Mouse (Mus musculus) forebrain, embryonic 13.5 days (tissue): ENCODE measurements at regions not wholly inside any gene's neighbourhood (a gene's known extent, or its start where the extent isn't known, plus 50 kb on each side); places are given as distances from the start of the nearest gene placed in this dataset.
A peak's percentile ranks its signal among the peaks of the same experiment; 100 is the strongest.

Experiments used
- ATAC-seq: fragments of 200-750 bp; cut with Nextera tagmentation; 2 replicates; pipeline ENCODE4 v1.8.0; 2017
- H3K27ac ChIP-seq: fragments of 300-500 bp; sonication (generic); 2 replicates; pipeline ENCODE4 v1.5.1; 2015; ENCODE audit warnings: inconsistent platforms, mild to moderate bottlenecking, moderate library complexity
- H3K27me3 ChIP-seq: fragments of 300-500 bp; sonication (generic); 2 replicates; pipeline ENCODE4 v1.6.1; 2015; ENCODE audit warnings: mild to moderate bottlenecking, inconsistent platforms
- H3K36me3 ChIP-seq: fragments of 300-500 bp; sonication (generic); 2 replicates; pipeline ENCODE4 v1.6.1; 2015; ENCODE audit warnings: mild to moderate bottlenecking, inconsistent platforms; ENCODE audit not compliant: poor library complexity, severe bottlenecking
- H3K4me1 ChIP-seq: fragments of 300-500 bp; sonication (generic); 2 replicates; pipeline ENCODE4 v1.6.1; 2015; ENCODE audit warnings: inconsistent platforms
- H3K4me2 ChIP-seq: fragments of 300-500 bp; sonication (generic); 2 replicates; pipeline ENCODE4 v1.6.1; 2015; ENCODE audit warnings: inconsistent platforms, mild to moderate bottlenecking, moderate library complexity
- H3K4me3 ChIP-seq: fragments of 300-500 bp; sonication (generic); 2 replicates; pipeline ENCODE4 v1.5.1; 2015; ENCODE audit warnings: mild to moderate bottlenecking, inconsistent platforms
- H3K9ac ChIP-seq: fragments of 300-500 bp; sonication (generic); 2 replicates; pipeline ENCODE4 v1.6.1; 2015; ENCODE audit warnings: mild to moderate bottlenecking, inconsistent platforms
- H3K9me3 ChIP-seq: fragments of 300-500 bp; sonication (generic); replicated peaks from 2 replicates; pipeline ENCODE4 v1.6.1; 2016; ENCODE audit warnings: inconsistent platforms
- WGBS: fragments of 180-500 bp; shearing (Covaris S2); methylation state at CpG from one replicate; pipeline ENCODE4 v1.1.7; 2015; 5-methylcytosine and 5-hydroxymethylcytosine counted together

DNA sequence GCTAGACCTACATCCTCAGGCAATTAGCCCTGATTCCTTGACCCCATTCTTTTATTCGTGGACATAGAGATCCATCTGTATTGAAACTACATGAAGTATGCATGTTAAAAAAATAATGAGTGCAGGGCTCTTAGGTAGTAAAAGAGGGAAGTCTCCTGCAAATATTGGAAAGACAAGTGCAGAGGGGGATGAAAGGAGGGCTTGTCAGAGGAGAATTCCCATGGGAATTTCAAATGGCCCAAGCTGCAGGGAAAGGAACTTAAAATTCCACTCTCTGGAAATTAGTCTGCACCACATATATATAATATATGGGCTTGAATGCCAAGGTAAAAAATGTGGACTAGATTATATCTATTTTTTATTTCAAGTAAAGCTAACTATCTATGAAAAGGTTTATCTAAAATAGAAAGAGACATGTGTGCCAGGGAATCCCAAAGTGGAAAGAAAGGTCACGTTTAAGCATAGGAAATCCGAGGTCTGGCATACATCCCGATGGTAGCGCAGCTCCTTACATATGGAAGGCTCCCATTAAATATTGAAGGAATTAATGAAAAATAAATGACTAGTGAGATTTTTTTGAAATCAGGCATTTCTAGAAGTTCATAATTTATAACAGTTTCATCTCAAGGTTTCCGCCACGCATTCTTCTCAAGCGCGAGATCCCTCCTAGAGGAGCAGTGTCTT, 457.4 kb downstream of the Kctd12 start:
- WGBS, result 90% methylated on average over 9 of the region's 9 CpGs

DNA sequence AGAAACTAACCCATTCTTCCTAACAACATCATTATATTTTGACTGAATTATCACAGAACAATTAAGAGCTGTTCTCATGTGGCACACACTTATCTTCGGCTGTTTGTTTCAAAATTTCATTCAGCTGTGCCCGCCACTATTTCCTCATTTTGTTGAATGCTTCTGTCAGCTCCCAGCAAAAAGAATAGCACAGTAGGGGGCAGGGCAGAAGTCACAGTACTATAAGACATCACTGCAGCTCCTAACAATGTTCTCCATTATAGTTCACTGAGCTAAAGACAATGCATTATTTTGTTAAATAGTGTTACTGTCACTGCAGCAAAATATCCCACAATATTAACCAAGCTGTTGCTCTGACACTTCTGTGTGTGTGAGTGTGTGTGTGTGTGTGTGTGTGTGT, 465.7 kb downstream of the Kctd12 start:
- WGBS, result 0% methylated on average over 2 of the region's 2 CpGs
- ATAC-seq, result 0 out of 2 replicates have a peak, but pooled peaks have one; percentile 43
- Histone ChIP-seq H3K4me2 (no peak overlapping the region), H3K9me3 (no peaks in the 10 kb centered on the region), H3K9ac (no peak overlapping the region), H3K27me3 (no peaks in the 10 kb centered on the region), H3K27ac (no peak overlapping the region), H3K4me3 (no peak overlapping the region), H3K4me1 (no peaks in the 10 kb centered on the region), H3K36me3 (no peaks in the 10 kb centered on the region)

More for the DNA sequence above, 457.4 kb downstream of the Kctd12 start:
- no peaks in the 10 kb centered on the region for H3K4me1 ChIP-seq
- H3K9ac ChIP-seq, result no peak overlapping the region
- no peaks in the 10 kb centered on the region for H3K27me3 ChIP-seq
- H3K36me3 ChIP-seq, result no peaks in the 10 kb centered on the region
- no peak overlapping the region for H3K4me2 ChIP-seq
- no peaks in the 10 kb centered on the region for H3K9me3 ChIP-seq
- no peak for ATAC-seq
- no peak overlapping the region for H3K4me3 ChIP-seq
- H3K27ac ChIP-seq, result no peak overlapping the region

DNA sequence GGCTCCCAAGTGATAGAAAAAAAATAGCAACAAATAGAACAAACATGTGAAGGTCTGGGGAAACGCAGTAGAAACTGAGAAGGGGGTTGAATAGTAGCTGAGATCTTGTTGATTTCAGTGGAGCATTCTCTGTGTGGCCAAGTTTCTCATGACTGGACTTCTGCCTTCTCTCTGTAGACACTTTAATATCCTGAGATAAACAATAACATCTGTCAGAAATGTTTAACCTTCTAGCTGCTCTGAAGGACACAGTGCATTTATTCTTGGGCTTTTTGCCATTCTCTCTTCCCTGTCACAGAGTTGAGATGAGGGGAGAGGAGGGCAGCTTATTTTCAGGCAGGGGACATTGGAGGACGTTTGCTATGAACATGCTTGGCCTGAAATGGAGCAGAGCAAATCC, 467.9 kb downstream of the Kctd12 start:
- no peak overlapping the region for H3K27ac ChIP-seq
- 68% methylated on average over 2 of the region's 2 CpGs for WGBS
- no peaks in the 10 kb centered on the region for H3K4me1 ChIP-seq
- no peak overlapping the region for H3K4me3 ChIP-seq
- no peaks in the 10 kb centered on the region for H3K9me3 ChIP-seq
- no peak for ATAC-seq
- no peak overlapping the region for H3K4me2 ChIP-seq
- no peak overlapping the region for H3K9ac ChIP-seq
- H3K27me3 ChIP-seq, result no peaks in the 10 kb centered on the region
- no peaks in the 10 kb centered on the region for H3K36me3 ChIP-seq

DNA sequence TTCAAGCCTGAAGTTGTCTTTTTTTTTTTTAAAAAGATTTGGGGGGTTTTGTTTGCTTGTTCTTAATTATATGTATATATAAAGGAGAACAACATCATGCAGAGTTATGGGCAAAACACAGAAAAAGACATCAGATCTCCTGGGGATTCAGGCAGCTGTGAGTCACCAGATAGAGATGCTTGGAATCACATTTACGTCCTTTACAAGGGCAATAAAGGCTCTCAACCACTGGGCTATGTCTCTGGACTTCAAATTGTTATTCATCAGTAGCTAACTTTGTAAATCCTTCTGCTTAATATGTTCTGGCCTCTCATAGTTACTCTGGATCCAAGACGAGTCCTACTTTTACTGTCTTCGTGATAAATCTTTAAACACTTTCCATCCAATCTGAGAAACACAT, 469.8 kb downstream of the Kctd12 start:
- no peak overlapping the region for H3K27ac ChIP-seq
- no peak for ATAC-seq
- H3K9ac ChIP-seq, result no peak overlapping the region
- no peaks in the 10 kb centered on the region for H3K36me3 ChIP-seq
- H3K4me2 ChIP-seq, result no peak overlapping the region
- H3K4me1 ChIP-seq, result no peaks in the 10 kb centered on the region
- no peaks in the 10 kb centered on the region for H3K27me3 ChIP-seq
- 78% methylated on average over 3 of the region's 3 CpGs for WGBS
- no peak overlapping the region for H3K4me3 ChIP-seq
- H3K9me3 ChIP-seq, result no peaks in the 10 kb centered on the region

DNA sequence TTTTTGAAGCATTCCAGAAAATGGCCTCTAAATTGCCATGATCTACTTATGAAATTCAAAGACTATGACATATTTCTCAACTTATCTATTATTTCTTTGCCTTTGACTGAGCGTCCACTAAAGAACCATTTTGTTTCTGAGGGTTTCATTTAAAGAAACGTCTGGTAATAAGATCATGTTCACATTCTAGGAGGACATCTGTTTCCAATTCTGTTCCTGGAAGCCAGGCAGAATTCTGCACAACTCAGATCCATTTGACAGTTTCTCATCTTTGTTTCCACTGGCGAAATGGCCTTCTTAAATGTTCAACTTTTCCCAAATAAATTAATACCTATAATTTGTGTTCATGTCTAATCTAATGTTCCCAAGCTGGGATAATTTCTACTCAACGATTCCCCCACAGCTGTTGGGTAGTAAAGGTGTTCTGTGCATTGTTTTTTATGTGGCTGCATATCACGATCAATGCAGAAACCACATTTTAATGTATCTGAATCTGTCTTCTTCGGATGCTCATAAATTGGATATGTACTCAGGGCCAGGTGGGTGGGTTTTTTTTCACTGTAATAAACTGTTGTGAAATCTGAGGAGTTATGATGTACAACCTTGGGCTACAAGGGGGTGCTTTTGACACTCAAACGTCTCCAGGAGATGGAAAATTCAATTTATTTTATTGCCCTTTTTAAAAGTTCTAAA, 470.6 kb downstream of the Kctd12 start:
- H3K36me3 ChIP-seq, result no peaks in the 10 kb centered on the region
- H3K4me2 ChIP-seq, result no peak overlapping the region
- no peaks in the 10 kb centered on the region for H3K4me1 ChIP-seq
- H3K27ac ChIP-seq, result no peak overlapping the region
- H3K4me3 ChIP-seq, result no peak overlapping the region
- no peaks in the 10 kb centered on the region for H3K27me3 ChIP-seq
- H3K9me3 ChIP-seq, result no peaks in the 10 kb centered on the region
- H3K9ac ChIP-seq, result no peak overlapping the region
- 78% methylated on average over 7 of the region's 7 CpGs for WGBS
- ATAC-seq, result no peak

DNA sequence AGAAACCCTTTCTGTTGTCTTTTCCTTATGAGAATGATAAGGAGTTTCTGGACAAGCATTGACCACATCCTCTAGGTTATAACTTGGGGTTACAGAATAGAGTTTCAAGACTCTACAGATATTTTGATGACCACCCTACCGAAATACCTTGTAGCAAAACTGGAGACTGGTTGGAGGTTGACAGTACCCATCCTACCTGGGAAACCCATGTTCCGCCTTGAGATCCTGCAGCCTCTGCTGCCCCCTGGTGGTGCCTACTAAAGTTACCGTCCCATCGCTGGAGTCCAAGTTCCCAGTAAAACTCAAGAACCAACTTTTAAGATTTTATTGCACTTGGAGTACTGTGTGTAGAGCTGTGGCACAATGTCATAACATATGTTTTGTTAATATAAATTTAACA, 472.1 kb downstream of the Kctd12 start:
- no peaks in the 10 kb centered on the region for H3K27me3 ChIP-seq
- WGBS, result 27% methylated on average over 4 of the region's 4 CpGs
- no peaks in the 10 kb centered on the region for H3K4me1 ChIP-seq
- H3K4me2 ChIP-seq, result no peak overlapping the region
- peak; percentile 53; the same call in 1 of the 2 replicates for ATAC-seq
- no peaks in the 10 kb centered on the region for H3K9me3 ChIP-seq
- H3K27ac ChIP-seq, result no peak overlapping the region
- no peak overlapping the region for H3K9ac ChIP-seq
- no peaks in the 10 kb centered on the region for H3K36me3 ChIP-seq
- H3K4me3 ChIP-seq, result no peak overlapping the region

DNA sequence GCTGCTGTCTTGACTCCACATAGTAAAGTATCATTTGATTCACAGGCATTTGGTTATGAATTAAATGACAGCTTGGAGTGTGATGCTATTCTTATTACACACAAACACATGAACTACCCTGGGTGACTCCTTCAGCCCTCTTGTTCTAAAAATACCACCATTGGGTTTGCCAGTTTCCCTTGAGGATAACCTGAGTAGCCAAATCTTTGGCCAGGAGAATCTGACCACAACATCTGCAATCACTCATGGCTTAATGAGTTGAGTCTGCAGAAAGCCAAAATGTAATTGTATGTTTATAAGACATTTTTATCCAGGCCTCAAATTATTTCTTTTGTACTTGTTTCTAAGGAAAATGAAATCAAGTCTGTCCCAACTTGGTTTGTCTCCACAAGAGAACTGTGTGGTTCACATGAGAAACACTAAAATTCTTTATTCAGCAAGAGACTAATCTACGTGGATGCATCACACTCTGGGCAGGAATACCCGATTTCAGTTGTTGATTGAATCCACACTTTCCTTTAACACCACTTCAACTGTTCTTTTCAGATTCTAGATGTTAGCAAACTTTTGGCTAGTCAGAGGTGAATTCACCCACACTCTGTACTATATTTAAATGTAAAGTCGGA, 476.6 kb downstream of the Kctd12 start:
- no peak for ATAC-seq
- Histone ChIP-seq H3K4me1 (no peaks in the 10 kb centered on the region), H3K9ac (no peak overlapping the region), H3K9me3 (no peaks in the 10 kb centered on the region), H3K4me2 (no peak overlapping the region), H3K27me3 (no peaks in the 10 kb centered on the region), H3K27ac (no peak overlapping the region), H3K4me3 (no peak overlapping the region), H3K36me3 (no peaks in the 10 kb centered on the region)
- 90% methylated on average over 3 of the region's 3 CpGs for WGBS

DNA sequence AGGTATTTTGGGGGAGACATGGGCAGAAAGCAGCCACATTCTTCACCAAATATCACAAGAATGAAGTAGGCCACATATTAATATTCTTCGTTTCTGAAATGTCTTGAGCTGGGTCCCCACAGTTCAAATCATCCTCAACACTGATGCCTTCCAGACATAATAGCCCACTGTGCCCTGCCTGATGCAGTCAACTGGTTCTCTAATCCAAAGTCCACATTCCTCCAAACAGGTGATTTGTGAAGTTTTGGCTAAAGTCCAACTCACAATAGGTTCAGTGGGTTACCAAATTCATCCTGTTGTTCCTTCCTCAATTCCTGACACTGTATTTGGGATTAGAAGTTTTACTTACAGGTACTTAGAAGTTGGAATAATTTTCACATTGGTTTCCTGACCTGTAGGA, 485.3 kb downstream of the Kctd12 start:
- no peak overlapping the region for H3K27ac ChIP-seq
- 97% methylated on average over 1 of the region's 1 CpGs for WGBS
- no peak for ATAC-seq
- no peaks in the 10 kb centered on the region for H3K27me3 ChIP-seq
- H3K4me1 ChIP-seq, result no peaks in the 10 kb centered on the region
- no peaks in the 10 kb centered on the region for H3K36me3 ChIP-seq
- no peak overlapping the region for H3K9ac ChIP-seq
- no peak overlapping the region for H3K4me2 ChIP-seq
- H3K9me3 ChIP-seq, result no peaks in the 10 kb centered on the region
- H3K4me3 ChIP-seq, result no peak overlapping the region

DNA sequence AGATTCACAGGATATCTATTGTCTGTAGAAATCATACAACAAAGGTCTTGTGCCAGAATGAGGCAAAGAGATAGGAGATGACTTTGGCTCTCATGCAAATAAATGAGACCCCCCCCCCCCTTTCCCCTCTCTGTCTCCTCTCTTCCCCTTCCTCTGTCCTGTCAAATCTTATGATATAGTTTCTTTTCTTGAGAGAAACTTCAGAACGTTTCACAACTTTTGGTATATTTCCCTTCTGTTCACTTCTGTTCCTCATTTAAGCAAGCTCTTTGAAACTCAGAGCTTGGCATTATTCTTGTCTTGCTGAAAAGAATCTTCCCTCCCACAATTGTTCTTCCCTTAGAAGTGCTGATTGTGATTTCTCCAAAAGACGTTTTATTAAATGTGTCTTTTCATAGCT, 490.1 kb downstream of the Kctd12 start:
- no peaks in the 10 kb centered on the region for H3K4me1 ChIP-seq
- H3K27me3 ChIP-seq, result no peaks in the 10 kb centered on the region
- no peaks in the 10 kb centered on the region for H3K9me3 ChIP-seq
- whole genome bisulfite sequencing, result 61% methylated on average over 2 of the region's 2 CpGs
- H3K4me3 ChIP-seq, result no peak overlapping the region
- no peak overlapping the region for H3K4me2 ChIP-seq
- no peak overlapping the region for H3K27ac ChIP-seq
- H3K36me3 ChIP-seq, result no peaks in the 10 kb centered on the region
- no peak for ATAC-seq
- H3K9ac ChIP-seq, result no peak overlapping the region

DNA sequence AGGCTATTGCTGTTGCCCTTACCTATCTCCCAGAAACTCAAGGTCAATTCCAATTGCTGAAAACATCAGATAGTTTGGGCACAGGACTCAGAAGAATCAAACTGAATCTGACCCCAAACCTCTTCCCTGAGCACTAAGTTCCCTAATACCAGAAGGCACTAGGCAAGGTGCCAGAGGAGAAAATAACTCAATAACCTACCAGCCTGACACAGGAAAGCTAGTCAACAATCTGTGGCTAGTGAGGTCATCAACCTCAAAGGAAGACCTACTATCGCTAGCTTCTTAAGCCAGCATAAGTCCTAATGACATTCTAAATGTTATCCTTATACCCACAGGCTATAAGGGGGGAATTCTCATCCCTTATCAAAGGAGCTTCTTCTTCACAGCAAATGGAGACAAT, 491.2 kb downstream of the Kctd12 start:
- no peaks in the 10 kb centered on the region for H3K36me3 ChIP-seq
- no peak overlapping the region for H3K27ac ChIP-seq
- no peaks in the 10 kb centered on the region for H3K27me3 ChIP-seq
- H3K4me3 ChIP-seq, result no peak overlapping the region
- ATAC-seq, result no peak
- no peaks in the 10 kb centered on the region for H3K9me3 ChIP-seq
- H3K4me1 ChIP-seq, result no peaks in the 10 kb centered on the region
- 90% methylated on average over 1 of the region's 1 CpGs for WGBS
- no peak overlapping the region for H3K9ac ChIP-seq
- no peak overlapping the region for H3K4me2 ChIP-seq

DNA sequence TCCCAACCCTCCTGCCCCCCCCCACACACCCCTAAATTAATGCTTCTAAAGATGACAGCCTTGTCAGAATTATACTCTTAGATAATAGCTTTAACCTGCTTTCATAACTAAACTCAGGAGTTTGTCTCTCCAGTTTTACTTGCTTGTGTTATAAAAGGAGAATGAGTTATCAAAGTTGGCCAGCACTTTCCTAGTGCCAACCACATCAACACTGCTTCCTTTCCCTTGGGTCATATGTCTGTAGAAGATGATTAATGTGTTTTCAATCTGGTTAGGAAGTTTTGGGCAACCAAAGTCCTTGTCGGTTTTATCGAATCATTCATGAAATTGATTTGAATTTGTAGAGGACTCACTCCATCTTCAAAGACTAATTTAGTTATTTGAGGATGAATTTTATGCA, 505.3 kb downstream of the Kctd12 start:
- no peaks in the 10 kb centered on the region for H3K4me1 ChIP-seq
- WGBS, result 89% methylated on average over 2 of the region's 2 CpGs
- H3K36me3 ChIP-seq, result no peaks in the 10 kb centered on the region
- no peaks in the 10 kb centered on the region for H3K9me3 ChIP-seq
- no peak overlapping the region for H3K4me2 ChIP-seq
- no peak overlapping the region for H3K4me3 ChIP-seq
- no peaks in the 10 kb centered on the region for H3K27me3 ChIP-seq
- ATAC-seq, result no peak
- H3K27ac ChIP-seq, result no peak overlapping the region
- no peak overlapping the region for H3K9ac ChIP-seq

DNA sequence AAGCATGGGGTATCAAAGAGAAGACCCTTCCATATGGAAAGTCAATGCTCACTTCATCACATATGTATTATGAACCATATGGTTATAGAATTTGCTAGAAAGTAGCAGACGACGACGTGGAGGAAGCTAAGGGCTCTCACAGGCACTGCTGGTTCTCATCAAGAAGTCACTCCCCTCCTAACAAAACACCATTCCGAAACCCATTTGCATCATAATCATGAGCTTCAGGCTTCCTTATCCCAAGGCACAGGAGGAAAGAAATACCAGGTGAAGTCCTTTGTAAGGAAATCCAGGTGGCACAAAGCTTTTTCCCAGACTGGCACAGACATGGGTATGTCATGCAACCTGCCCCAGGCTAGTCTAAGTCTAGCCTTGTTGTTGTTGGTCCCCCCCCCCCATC, 513.1 kb downstream of the Kctd12 start:
- Histone ChIP-seq H3K27me3 (no peaks in the 10 kb centered on the region), H3K4me3 (no peak overlapping the region), H3K4me1 (no peaks in the 10 kb centered on the region), H3K36me3 (no peaks in the 10 kb centered on the region), H3K9ac (no peak overlapping the region), H3K9me3 (no peaks in the 10 kb centered on the region), H3K27ac (no peak overlapping the region), H3K4me2 (no peak overlapping the region)
- WGBS, result 48% methylated on average over 4 of the region's 4 CpGs
- ATAC-seq, result no peak
